Mouse (Mus musculus): ENCODE measurements around the gene Ethe1.

DNA sequence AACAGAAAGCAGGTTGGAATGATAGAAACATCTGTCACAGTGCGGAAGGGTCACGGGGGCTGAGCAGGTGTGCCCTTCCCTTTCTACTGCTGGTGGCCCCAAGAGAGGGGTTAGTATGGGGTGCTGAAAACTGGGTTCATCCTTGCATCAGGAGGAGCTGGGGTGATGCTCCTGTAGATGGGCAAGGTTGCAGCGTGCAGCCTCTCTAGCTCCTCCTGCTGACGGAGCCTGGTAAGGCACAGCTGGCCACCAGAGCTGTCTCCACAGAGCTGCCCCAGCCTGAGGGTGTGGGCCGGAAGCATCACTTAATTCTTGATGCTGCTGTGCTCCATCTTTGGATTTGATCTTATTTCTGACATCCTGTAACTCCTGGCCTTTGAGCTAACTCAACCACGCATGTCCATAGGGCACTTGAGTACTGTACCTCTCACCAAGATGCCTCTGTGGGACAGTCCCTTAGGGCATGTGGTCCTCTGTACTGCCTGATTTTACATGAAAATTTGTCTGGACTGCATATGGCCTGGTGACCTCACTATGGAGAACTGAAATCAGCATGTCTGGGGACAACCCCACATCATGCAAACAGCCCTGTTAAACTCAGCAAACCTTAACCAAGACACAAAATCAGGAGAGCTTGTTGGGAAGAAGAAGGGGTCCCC lies 22.6 kb upstream of the Ethe1 start:
- TF ChIP-seq CTCF (IDR thresholded peaks at IDR 0.05; ENCODE audit: borderline replicate concordance, extremely low read depth, insufficient read depth, insufficient read length) (peak; percentile 89), POLR2A (IDR thresholded peaks at IDR 0.05; ENCODE audit: borderline replicate concordance, extremely low read depth, insufficient read depth, insufficient read length, poor library complexity, severe bottlenecking) (no peak)

Data from brain, embryonic 14.5 days (tissue).